Comparison of ENCODE assay signal across 10 mouse cellular contexts in the genomic region with DNA sequence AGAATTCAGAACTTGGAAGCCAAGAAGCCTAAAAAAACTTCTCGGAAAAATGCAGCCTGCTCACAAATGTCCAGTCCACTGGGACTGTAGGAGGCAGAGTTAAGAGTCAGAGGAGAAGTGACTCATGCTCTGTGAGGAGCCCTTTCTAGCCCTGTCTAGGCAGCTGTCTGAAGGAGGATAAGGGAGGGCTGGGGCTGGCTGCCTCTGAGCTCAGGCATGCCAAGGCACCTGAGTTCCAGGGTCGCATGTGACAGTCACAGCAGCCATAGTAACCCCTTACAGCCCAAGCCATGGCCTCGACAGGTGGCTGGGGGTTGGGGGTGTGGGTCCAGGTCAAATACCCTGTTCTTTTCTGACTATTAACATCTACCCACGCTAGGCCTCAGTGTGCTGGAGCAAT. TPM values are rescaled to one million over a fixed set of nuclear protein-coding genes. Genes with fewer than 3 reads are reported as not detected.
A peak's percentile ranks its signal among the peaks of the same experiment; 100 is the strongest.
DNase-seq lines count a peak whose midpoint lies in the region.
"Had no signal": no experiment of that assay in that cellular context is flagged by ENCODE, and none has a peak within 500 bp of the region (broad histone marks: within the 10 kb centered on the region; RNA-seq: fewer than 3 reads in every experiment).

No protein-coding gene starts in this region.

- H3K4me3 ChIP-seq in brown adipose tissue, adult 24 weeks (ENCODE audit: insufficient read depth, low read depth, low read length), result no peak overlapping the region

- H3K4me1 ChIP-seq in brown adipose tissue, adult 24 weeks (ENCODE audit: control insufficient read depth, insufficient read depth, insufficient read length, low read length), result peaks cover 8% of the 10 kb centered on the region

- intact Hi-C loops in heart, postnatal 36 days (cut with DNase I), result no loop called here

- H3K27ac ChIP-seq in brown adipose tissue, adult 24 weeks (replicated peaks; ENCODE audit: low read depth, low read length), result peak overlapping the region; percentile 79

- peak; percentile 14 for DNase-seq in kidney, adult 9 months
- DNase-seq in kidney, adult 18-20 months, result no peak
- peak; percentile 62 for DNase-seq in A20 (ENCODE audit: low read depth, low spot score)
- peak; percentile 48 to 51 for DNase-seq in heart, postnatal 36 days
- DNase-seq in frontal cortex, postnatal 14 days (ENCODE audit: low spot score in 2 of 2), result no peak
- no peak for DNase-seq in right cerebral cortex, adult 18-20 months
- no peak for DNase-seq in thymus, postnatal 10 days (ENCODE audit: low spot score in 2 of 2)
- DNase-seq: layer of hippocampus, postnatal 36 days had no signal

RNA-seq across cellular contexts. Expression of gene Efhc1, which starts 57.5 kb away (rescaled TPM):
- 0.99 TPM in 1 of 2 replicates, not detected in the other for polyA plus RNA-seq in brown adipose tissue, adult 24 weeks (2012; ENCODE audit: insufficient read depth, insufficient read length, missing spikeins)
- 1 to 10 TPM in 1 of 2 experiments, under 1 TPM in 1; 0.92 to 1.6 TPM for total RNA-seq in heart, postnatal 36 days (2021)
- total RNA-seq: MEL had no signal

Comparison
In these comparisons a context has a peak if more than half of its experiments do, and no peak if none do; other contexts are left out.
1. DNase-seq: peak in kidney, adult 9 months (single experiment), A20 (single experiment) and heart, postnatal 36 days (2 of 2); none in kidney, adult 18-20 months (single experiment), frontal cortex, postnatal 14 days (0 of 2), right cerebral cortex, adult 18-20 months (single experiment) and thymus, postnatal 10 days (0 of 2).